Mouse (Mus musculus) kidney, postnatal 36 days (tissue): ENCODE measurements around the gene Arl15.

Experiments
- DNase-seq, 2 experiments: peaks; one replicate each; pipeline ENCODE4 v3.0.0; 2021 to 2022; ENCODE audit warnings: mixed read lengths in 2 of 2

Arl15 gene

GRCm38 (mm10) chr13:114115106-114115505, 320.8 kb downstream of the Arl15 start:
- no peak for DNase-seq

GRCm38 (mm10) chr13:114118104-114118830, 324.0 kb downstream of the Arl15 start:
- peak; percentile 11 to 18 for DNase-seq

DNA sequence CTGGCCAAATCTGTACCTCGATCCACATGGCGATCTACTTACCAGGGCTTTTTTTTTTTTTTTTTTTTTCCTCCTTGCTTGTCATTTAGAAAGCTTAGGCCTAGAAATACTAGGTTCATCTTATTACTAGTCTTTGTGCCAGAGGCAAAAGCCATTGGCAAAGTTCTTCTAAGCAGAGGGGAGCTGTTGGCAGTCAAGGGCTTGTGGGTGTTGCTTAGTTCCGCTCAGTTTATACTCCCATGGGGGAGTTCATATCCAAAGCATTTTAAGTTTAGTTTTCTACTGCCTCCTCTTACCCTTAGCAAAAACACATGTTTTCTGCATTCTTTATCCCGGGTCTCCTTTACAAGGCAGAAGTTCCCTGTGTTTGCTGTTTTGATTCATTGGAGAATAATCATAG, 325.5 kb downstream of the Arl15 start:
- DNase-seq, result no peak

- DNase-seq, result no peak
Observed at GRCm38 (mm10) chr13:114121591-114121990, 327.3 kb downstream of the Arl15 start.

GRCm38 (mm10) chr13:114123391-114123790, 329.1 kb downstream of the Arl15 start:
- DNase-seq, result no peak

DNA sequence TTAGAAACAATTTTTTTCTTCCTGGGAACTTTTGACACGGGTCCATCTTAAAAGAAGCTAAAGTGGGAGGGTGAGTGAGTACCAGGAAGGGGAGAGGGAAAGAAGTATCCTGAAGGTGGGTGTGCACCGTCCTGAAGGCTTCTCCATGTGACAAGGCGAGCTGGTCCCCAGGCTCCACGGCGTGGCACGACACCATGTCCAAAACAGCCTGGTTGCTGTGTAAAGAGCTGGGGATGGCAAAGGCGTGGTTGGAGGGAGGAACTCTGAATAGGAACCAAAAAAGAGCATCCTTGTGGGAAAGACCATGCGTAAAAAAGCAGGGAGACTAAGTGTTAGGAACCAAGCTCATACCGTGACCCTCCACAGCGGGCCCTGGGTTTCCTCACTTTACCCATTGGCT, 330.1 kb downstream of the Arl15 start:
- no peak for DNase-seq

DNA sequence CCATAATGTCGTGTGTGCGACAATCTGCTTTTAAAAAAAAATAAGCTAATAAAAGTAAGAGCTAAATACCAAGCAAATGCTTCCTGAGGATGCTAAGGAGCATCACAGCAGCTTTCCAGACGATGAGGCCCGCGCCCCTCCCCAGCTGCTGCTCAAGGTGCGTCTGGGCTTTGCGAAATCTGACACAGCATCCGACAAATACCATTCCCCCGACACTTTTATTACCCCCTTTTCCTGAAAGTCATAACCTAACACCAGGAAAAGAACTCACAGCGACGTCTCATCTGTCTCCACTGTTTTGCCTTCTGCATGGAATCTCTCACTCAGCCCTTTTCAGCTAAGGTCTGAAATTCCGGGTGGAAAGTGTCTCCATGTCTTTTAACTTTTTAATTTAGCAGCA, 330.7 kb downstream of the Arl15 start:
- no peak for DNase-seq

DNA sequence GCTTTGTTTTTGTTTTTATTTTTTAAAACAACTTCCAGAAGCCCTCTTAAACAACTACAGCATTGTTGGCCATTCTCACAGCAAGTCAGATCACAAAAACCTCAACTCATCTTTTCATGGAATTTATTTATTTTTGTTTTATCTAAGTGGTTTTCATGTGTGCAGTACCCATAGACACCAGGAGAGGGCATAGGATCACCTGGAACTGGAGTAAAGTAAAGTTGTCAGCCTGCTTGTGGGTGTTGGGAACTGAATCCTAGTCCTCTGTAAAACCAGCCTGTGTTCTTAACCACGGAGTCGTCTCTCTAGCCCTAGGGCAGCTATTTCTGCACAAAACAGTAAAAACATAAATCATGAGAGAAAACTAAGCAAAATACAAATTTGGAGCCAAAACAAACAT, 334.1 kb downstream of the Arl15 start:
- no peak for DNase-seq

DNA sequence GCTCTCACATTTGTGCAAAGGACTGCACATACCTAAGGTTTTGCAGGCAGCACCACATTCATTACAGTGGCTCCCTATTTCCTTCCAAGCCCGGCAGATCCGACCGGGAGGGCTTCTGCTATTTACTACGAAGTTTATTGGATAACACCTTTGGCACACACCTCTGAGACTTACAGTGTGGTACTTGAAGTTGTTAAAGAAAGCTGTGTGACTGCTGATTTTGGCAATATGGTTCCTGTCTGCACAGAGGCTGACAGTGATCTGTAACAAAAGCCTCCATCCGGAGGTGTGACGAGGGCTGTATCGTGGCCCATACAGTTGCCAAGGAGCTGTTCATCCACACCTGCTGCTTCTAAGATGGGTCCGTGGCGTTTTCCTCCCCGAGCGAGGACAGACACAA, 335.7 kb downstream of the Arl15 start:
- DNase-seq, result no peak

GRCm38 (mm10) chr13:114130566-114131319, 336.4 kb downstream of the Arl15 start:
- no peak for DNase-seq

GRCm38 (mm10) chr13:114138921-114139320, 344.6 kb downstream of the Arl15 start:
- no peak for DNase-seq

- DNase-seq, result no peak
Observed at GRCm38 (mm10) chr13:114139570-114139969, 345.3 kb downstream of the Arl15 start.

DNA sequence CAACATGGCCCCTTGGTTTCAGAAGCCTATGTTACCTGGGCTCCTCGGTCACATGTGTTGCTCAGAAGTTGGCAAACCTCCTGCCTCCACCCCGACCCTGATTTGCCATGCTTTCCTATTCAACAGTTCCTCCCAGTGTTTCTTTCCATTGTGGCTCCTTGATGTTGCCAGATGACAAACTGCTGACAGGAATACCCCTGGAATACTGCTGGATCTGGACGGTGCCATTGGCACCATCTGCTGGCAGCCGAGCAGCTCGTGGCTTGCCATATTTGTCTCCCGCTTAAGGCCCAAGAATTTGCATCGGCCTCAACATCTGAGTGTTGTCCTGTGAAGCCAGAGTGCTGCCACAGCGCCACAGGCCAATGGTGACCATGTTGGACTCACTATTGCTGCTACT, 348.5 kb downstream of the Arl15 start:
- no peak for DNase-seq

GRCm38 (mm10) chr13:114143247-114143646, 348.9 kb downstream of the Arl15 start:
- no peak for DNase-seq

GRCm38 (mm10) chr13:114144052-114145046, 350.0 kb downstream of the Arl15 start:
- no peak for DNase-seq

DNA sequence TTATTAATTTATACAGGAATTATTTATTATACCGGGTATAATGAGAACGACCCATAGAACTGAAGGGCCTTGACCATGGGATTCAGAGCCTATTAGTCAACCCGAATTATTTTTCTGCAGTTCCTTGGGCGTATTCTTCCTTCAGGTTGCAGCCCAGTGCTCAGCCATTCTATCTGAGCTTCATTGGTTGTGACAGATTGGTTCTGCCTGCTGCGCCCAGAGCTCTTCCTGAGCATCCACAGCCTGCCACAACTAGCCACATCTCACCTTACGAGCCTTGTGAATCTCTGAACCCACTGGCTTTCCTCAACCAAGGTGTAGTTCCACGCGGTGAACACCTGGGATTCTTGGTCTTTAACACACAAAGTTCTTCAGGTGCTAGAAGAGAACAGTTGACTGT, 350.9 kb downstream of the Arl15 start:
- no peak for DNase-seq

DNA sequence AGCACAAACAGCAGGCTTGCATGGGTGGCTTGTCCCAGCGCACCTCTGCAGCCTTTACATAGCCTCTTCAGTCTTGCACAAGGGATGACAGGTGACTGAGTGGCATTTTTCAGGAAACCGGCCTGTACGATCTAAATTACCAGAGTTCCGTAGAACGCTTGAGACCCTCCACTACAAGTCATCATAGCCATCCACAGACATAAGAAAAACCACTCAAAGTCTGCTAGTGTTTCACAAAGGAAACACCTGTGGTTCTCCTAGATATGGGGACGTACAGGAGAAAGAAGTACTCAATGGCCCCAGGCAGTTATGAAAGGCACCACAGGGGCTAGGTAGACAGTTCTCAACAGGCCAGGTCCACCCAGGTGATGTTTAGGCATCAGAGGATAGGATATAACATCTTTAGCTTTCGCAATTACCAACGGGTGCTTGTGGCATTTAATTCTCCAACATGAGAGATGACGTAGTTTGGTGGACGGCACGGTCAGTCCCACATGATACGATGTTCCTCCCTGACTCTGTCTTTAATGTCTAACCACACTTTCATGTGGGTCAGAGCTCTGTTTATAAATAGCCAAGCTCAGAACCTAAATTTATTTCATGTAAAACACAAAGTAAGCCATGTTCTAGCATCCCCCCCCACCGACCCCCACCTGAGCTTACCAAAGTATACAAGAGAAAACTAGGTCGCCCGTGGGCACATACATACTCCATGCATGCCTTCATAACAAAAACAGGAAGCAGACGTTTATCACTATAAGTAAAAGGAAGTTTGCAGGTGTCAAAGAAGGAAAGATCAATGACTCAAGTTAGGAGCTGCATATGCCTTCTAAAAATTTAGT, 356.8 kb downstream of the Arl15 start:
- no peak for DNase-seq

DNA sequence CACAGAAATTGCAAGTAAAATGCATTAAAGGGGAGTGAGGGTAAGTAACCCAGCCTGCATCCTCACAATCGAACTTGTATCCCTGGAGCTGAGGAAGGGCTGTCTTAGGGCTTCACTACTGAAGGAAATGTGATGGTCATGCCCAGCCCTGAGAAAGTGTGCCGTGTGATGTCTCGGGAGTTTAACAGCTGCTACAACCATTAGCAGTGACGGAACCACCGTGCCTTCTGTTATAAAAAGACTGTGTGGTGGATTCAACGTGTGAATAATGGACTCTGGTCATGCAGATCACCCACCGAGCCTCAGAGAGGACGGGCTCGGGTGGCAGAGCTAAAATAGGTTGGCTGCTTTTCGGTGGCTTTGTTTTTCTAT, 357.4 kb downstream of the Arl15 start:
- DNase-seq, result no peak

- no peak for DNase-seq
Observed at GRCm38 (mm10) chr13:114156689-114157088, 362.4 kb downstream of the Arl15 start.

GRCm38 (mm10) chr13:114158111-114158730, 363.9 kb downstream of the Arl15 start:
- DNase-seq, result no peak

DNA sequence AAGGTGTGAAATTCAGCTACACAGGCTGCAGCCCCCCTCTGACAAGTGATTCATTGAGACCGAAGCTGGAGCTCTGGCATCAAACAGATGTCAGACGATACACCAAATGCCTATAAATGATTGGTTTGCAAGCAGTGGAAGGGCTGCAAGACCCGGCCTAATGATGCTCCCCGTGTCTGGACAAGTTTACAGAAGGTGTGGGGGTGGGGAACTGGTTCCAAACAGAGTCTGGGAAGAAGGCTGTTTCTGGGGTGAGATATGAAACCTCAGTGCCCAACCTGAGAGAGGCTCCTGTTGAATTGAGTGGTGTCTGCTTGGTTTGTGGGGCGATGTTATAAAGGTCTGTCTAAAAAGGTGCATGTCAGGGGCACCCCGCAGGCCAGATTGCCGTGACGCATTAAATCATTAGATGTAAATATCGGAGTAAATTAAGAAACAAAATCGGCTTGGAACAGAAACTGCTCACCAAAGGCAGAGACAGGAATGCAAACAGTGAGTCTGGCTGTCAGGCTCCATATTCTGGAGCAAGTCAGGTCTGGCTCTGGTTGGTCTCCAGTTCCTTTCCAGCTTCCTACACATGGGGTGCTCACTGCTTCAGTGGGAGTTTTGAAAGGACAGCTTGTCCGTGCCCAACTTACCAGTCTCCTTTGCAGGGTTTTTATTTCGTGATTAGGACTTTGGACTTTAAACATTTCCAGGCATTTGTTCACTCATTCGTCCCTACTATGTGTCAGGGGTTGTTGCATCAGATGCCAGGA, 365.5 kb downstream of the Arl15 start:
- DNase-seq, result no peak
